Mouse (Mus musculus) lung, adult 2 months (tissue): ENCODE measurements at regions not wholly inside any gene's neighbourhood (a gene's known extent, or its start where the extent isn't known, plus 50 kb on each side); places are given as distances from the start of the nearest gene placed in this dataset.

ENCODE experiments used
- DNase-seq: peaks from one replicate; pipeline ENCODE4 v3.0.0; 2022
- H3K4me1 ChIP-seq: fragments of 200-500 bp; 2 replicates; pipeline ENCODE4 v1.6.1; 2011; ENCODE audit warnings: low read length; ENCODE audit not compliant: control insufficient read depth, insufficient read depth
- H3K4me3 ChIP-seq: fragments of 200-500 bp; replicated peaks from 2 replicates; pipeline ENCODE3; 2011; ENCODE audit warnings: low read depth, mild to moderate bottlenecking, control low read depth, low read length; ENCODE audit errors: extremely low read depth
- CTCF ChIP-seq: fragments of 200-500 bp; IDR thresholded peaks from 2 replicates; pipeline ENCODE4 v1.5.1; 2011; ENCODE audit warnings: mild to moderate bottlenecking, low read length, control low read depth; ENCODE audit not compliant: insufficient read depth
- POLR2A ChIP-seq: fragments of 200-500 bp; IDR thresholded peaks from 2 replicates; pipeline ENCODE4 v1.6.1; 2011; ENCODE audit warnings: low read depth, mild to moderate bottlenecking, control low read depth, low read length, borderline replicate concordance; ENCODE audit errors: extremely low read depth
- WGBS: fragments of 180-500 bp; shearing (Covaris S2); methylation state at CpG from one replicate; pipeline ENCODE4 v1.1.7; 2018; 5-methylcytosine and 5-hydroxymethylcytosine counted together

DNA sequence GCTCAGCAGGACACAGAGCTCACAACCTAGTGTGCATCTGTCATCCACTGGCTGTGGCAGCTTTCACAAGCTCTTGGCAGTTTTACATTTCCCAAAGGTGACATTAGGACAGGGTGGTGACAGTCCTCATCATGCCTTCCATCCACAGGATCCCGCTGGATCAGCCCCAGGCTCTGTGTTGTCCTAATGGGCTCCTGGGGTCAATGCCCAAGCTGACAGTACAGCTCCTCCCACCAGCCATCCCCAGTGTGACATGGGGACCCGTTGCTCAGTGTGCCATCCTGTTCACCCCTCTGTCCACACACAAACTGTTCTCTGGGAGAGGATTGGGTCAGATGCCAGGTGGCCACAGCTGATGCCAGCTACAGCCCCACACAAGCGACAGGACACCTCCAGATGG is 72.3 kb upstream of the Thy1 start:
- TF ChIP-seq CTCF (no peak), POLR2A (no peak)
- no peak for DNase-seq
- no peak overlapping the region for H3K4me3 ChIP-seq
- no peaks in the 10 kb centered on the region for H3K4me1 ChIP-seq
- 45% methylated on average over 3 of the region's 3 CpGs for whole genome bisulfite sequencing

DNA sequence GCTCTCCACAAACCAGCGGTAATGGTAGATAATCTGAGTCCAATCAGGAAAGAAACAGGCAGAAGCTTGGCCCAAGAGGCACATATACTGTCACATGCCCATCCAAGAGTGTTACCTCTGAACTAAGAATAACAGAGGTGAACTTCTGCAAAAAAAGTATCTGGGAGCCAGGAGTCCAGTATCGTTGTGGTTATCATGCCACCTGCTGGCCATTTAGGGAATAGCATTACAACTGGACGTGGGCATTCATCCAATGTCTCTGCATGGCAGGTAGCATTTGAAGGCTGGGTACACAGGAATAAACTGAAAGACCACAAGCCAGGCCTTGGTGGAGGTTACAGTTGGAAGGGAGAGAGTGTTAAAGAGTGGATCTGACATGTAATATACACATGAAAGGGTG is 70.9 kb upstream of the Thy1 start:
- DNase-seq: peak; percentile 54
- WGBS: 6% methylated on average over 3 of the region's 3 CpGs
- no peak overlapping the region for H3K4me3 ChIP-seq
- TF ChIP-seq CTCF: peak; percentile 49
- TF ChIP-seq POLR2A: no peak
- no peaks in the 10 kb centered on the region for H3K4me1 ChIP-seq

DNA sequence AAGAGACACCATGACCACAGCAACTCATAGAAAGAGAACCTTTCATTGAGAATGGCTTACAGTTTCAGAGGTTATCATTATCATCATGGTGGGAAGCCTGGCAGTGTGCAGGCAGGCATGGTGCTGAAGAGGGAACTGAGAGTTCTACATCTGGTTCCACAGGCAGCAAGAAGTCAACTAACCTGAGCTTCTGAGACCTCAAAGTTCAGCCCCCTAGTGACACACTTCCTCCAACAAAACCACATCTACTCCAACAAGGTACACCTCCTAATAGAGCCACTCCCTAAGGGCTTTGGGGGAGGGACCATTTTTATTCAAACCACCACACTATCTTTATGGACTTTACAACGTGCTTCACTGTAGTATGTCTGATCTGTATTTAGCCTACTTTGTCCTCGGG is 67.8 kb upstream of the Thy1 start:
- Histone ChIP-seq H3K4me1 (no peaks in the 10 kb centered on the region), H3K4me3 (no peak overlapping the region)
- 51% methylated on average over 2 of the region's 2 CpGs for WGBS
- no peak for DNase-seq
- TF ChIP-seq POLR2A (no peak), CTCF (no peak)

DNA sequence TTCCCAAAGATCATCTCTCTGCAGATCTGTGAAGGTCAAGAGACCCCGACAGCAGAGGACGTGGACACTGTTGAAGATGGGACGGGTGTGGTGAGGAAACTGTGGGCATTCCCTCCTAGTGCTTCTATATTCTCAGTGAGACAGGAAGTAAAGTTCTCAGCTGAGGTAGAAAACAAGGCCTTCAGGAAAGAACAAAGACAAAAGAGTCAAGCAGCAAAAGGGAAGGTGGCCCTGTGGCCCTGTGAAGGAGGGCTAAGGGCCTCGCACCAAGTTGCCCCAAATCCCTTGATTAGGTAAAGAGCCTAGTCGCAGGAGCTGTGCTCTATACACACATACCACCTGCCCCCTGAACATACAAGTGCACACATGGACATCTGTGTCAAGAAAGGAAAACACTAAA is 66.8 kb upstream of the Thy1 start:
- 69% methylated on average over 5 of the region's 5 CpGs for WGBS
- no peak for DNase-seq
- no peaks in the 10 kb centered on the region for H3K4me1 ChIP-seq
- no peak overlapping the region for H3K4me3 ChIP-seq
- TF ChIP-seq POLR2A (no peak), CTCF (no peak)

DNA sequence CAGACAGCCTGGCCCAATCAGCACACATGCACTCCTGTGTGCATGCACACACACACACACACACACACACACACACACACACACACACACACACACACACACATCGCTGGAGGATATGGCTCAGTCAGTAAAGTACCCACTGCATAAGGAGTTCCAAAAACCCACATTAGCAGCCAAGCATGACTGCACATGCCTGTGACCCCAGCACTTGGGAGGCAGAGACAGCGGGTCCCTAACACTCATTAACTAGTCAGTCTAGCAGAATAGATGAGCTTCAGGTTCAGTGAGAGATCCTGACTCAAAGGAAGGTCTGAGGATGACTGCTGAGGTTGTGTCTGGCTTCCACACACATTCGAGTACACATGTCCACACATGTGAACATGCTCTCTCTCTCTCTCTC is 65.4 kb upstream of the Thy1 start:
- Histone ChIP-seq H3K4me3 (no peak overlapping the region), H3K4me1 (no peaks in the 10 kb centered on the region)
- TF ChIP-seq POLR2A: no peak
- TF ChIP-seq CTCF: no peak
- WGBS: 67% methylated on average over 3 of the region's 3 CpGs
- DNase-seq: no peak

DNA sequence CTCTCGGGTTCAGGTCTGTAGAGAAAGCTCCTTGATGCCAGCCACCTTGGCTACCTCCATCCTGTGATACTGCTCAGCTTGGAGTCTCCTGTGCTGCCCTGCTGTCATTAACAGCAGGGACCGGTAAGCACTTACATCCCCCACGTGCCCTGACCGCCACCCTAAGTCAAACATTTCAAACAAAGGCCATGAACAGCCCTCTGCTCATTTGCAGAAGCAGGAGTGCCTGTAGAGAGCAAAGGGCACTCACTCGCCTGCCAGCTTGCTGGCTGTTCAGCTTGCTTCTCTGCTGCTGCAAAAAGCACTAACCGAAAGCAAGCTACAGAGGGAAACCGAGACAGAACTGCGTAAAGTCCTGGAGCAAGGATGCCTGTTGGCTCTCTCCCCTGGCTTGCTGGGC is 61.8 kb upstream of the Thy1 start:
- Histone ChIP-seq H3K4me3 (no peak overlapping the region), H3K4me1 (no peaks in the 10 kb centered on the region)
- no peak for DNase-seq
- no peak for TF ChIP-seq CTCF
- no peak for TF ChIP-seq POLR2A
- WGBS: 46% methylated on average over 8 of the region's 8 CpGs

DNA sequence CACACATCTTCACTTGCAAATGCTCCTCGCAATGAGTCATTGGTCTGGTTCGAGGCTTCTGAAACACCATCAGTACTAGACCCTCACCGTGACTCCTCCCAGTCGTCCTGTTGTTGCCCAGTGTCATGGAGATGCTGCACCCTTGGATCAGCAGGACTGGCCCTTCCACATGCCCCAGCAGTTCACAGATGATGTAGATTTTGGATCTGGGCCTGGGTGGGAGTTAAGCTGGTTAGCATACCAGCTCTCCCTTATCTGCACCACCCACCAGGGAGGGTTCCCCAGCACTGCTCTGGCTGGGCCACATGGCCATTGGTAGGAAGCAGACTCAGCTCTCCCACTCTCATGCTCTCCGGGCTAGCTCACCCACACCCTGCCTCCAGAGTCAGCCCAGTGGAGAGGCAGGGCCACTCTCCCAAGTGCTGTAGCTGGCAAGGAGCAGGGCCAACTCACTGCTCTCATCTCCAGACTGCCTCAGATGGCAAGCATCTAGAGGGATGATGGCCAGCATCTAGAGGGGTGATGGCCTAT is 60.8 kb upstream of the Thy1 start:
- DNase-seq: no peak
- Histone ChIP-seq H3K4me1 (no peaks in the 10 kb centered on the region), H3K4me3 (no peak overlapping the region)
- TF ChIP-seq POLR2A: no peak
- TF ChIP-seq CTCF: no peak
- 57% methylated on average over 5 of the region's 5 CpGs for WGBS

DNA sequence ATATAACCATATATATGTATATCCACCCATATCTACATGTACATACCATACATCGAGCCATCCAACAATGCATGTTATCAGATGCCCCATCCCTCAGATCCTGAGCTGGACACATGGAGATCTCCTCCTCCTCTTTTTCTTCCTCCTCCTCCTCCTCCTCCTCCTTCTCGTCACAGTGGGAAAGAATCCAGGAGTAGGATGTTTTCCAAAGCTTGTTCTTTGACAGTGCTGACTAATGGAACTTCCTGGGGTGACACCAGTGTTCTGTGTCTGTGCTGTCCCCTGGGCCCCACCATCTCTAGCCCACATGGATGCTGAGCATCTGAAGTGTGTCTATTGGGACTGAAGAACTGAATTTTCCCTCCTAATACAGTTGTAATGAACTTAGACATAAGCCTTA is 60.0 kb upstream of the Thy1 start:
- DNase-seq: no peak
- WGBS: 45% methylated on average over 2 of the region's 2 CpGs

DNA sequence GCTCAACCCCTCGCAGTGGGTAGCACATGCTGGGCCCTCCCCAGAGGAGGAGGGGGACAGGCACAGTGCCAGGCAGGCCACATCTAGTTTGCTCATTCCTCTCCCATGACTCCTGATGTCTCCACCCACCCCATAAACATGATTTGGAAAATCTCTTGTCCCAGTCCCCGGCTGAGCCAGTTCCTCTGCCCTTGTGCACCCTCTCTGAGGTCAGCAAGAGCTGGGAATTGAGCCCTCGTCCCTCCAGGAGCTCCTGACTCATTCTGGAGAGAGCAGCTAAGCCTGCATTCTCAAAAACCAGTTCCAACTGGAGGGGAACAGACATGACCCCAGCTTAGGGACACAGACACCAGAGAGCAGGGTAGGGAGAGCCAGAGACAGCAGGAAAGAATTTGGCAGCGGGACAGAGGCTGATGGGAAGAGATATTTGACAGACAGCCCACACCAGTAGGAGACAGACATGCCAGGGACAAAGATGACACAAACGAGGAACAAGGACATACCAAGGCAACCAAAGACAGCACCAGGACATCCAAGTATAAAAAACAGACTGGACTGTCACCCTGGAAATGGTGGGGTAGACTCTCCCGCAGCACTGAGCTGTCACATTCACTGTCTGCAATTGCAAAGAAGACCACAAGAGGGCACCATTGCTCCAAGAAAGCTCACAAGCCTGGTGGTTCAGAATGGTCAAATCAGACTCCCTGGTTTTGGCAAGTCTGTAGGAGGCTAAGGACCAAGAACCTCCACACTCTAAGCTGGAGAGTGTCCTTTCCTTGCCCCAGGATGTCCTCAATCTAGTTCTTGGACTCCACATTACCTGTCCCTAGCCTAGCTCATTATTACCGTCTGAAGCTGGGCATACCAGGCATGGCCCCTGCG is 58.8 kb upstream of the Thy1 start:
- Histone ChIP-seq H3K4me1 (peaks cover 4% of the 10 kb centered on the region; the same call in 1 of the 2 replicates), H3K4me3 (no peak overlapping the region)
- 35% methylated on average over 8 of the region's 8 CpGs for WGBS
- peak; percentile 73 for DNase-seq
- TF ChIP-seq POLR2A (no peak), CTCF (peak; percentile 76)

More for the DNA sequence above, 60.0 kb upstream of the Thy1 start:
- TF ChIP-seq POLR2A (no peak), CTCF (no peak)
- Histone ChIP-seq H3K4me1 (no peaks in the 10 kb centered on the region), H3K4me3 (no peak overlapping the region)

DNA sequence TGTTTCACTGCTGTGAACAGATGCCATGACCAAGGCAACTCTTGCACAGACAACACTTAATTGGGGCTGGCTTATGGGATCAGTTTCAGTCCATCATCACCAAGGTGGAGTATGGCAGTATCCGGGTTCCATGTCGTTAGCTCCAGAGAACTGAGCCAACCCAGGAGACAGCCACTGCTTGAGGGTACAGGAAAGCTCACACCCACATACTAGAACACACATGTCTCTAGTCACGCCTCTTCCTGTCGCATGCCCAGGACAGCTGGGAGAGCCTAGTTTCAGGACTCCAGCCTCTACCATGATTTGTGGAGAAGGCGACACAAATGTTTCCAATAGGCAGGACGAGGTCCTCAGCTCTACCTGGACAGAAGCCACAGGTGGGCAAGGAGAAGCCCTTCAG is 55.2 kb upstream of the Thy1 start:
- WGBS: 85% methylated on average over 6 of the region's 6 CpGs
- Histone ChIP-seq H3K4me3 (no peak overlapping the region), H3K4me1 (peaks cover 7% of the 10 kb centered on the region; the same call in 1 of the 2 replicates)
- no peak for DNase-seq
- no peak for TF ChIP-seq POLR2A
- TF ChIP-seq CTCF: no peak
